Mouse (Mus musculus) lung, adult 18-20 months (tissue): Measurements from ENCODE around the gene Blvra.
A peak's percentile ranks its signal among the peaks of the same experiment; 100 is the strongest.
"Not testable (repeated sequence)": the region's sequence is repeated elsewhere in the genome, so short reads cannot be mapped to it uniquely, and the experiment has no call there.

ENCODE experiments used
- DNase-seq, 2 experiments: peaks; one replicate each; pipeline ENCODE4 v3.0.0; 2022; ENCODE audit warnings: mixed read lengths in 2 of 2

Gene Blvra

DNA sequence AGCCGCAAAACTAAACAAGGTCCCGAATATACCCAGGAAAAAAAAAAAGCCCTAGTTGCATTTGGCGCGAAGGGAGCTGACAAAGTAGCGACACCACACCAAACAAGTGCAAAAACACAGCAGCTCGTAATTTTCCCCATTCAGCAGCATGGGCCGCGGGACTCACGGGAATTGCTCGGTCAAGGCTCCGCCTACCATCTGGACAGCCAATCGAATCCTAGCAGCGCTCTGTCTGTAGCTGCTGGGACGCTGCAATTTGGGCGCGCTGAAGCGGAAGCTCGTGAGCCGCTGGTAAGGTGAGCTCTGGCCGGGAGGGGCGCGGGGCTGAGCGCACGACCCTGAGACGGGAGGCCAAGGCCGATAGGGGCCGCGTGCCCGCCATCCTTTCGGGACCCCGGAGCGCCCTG, at the start of gene Blvra:
Gene Blvra, plus strand, starts transcription at position 231 of the 407 bp plus-strand sequence.
- peak; percentile 91 for DNase-seq

DNA sequence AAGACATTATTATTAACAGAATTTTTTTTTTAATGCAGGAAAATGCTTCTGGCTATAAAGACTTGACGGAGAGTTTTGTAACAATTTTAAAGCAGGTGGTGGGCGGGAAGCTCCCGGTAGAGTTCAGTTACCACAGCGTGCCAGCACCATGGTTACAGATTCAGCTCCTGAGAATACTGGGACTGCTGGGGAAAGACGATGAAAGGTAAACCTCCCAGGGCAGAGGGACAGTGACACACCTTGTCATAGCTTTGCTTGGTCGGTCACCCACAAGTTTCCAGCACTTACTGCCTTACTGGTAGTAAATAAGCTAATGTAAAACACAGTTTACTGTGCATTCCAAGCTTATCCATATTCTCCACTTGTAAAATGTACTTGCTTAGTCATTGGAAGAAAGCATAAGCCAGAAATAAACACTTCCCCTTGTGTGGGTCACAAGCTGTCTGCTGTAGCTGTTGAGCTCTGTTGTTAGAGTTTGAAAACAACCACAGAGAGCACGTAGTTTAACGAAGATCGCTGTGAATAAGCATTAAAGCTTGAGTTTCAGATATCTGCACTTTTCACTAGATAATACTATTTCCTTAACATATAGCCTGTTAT, 35.4 kb upstream of the Blvra start:
- no peak for DNase-seq

DNA sequence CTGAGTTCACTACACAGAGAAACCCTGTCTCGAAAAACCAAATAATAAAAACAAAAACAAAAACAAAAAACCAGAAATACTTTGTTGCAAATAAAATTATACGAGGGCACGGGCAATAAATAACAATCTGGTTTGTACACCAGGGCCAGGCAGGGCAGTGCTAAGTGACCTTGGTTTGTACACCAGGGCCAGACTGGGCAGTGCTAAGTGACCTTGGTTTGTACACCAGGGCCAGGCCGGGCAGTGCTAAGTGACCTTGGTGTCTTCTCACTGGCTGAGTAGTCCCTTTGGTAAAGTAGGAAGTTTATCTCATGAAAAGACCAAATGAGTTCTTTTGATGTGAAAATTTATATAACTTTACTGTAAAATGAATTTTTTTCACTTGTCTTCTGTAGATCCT, 33.2 kb upstream of the Blvra start:
- no peak for DNase-seq

DNA sequence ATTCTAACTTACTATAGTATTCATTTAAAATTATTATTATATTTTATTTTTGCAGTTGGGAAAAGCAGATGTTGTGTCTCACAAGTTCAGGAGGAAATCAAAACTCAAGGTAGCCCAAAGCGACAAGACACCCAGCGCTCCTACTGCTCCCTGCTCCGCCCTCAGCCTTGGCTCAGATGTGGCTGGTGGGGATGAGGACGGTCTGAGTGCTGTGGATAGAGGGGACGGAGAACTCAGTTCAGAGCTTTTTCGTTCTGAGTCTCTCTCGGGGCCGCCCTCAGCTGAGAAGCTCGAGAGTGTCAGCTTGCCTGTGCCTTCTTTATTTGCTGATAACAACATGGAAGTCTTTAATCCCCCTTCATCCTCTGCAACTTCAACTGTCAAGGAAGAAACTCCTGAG, 9.0 kb upstream of the Blvra start:
- no peak for DNase-seq

DNA sequence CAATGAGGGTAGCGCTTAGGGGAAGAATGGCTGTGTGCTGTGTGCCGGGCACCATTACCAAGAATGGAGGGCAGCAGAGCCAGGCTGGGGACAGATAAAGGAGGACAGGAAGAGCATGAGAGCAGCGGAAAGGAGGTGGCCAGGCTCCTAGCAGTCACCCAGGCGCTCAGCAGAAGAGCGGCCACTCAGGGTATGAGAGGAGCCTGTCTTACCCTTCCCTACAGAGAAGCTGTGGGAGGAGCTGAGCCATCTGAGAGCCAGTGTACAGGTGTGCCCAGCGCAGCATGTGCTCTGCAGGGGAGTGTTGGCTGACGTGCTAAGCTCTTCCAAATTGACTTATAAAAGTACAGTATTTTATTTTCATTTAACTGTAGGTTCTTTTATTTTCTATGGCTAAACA, 1.7 kb upstream of the Blvra start:
- DNase-seq, result no peak

DNA sequence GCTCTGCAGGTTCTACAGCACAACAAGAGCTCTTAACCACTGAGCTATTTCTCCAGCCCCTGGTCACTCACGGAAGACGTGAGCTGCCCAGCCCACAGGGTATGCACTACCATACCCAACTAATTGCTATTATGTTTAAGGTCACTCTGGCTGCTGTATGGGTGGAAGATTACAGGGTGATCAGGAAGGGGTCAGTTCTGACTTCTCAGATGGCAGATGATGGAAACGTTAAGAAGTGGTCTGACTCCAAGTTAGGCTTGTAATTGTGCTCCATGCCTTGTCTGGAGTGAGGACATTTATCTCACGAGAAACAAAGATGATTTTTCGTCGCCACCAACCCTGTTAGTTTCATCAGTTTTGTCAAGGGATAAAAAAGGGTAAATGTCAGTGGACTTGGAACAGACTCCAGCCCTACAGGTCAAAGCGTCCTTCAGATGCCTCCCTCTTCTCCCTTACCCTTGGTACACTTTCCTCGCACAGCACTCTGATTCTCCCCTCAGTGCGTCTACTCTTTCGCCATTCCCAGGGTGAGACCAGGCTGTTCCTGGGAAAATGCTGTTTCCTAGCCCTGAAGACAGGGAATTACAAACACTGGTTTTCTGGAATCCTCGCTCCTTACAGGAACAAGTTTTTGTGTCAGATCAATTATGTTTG, 557 bp upstream of the Blvra start:
- DNase-seq, result no peak

DNA sequence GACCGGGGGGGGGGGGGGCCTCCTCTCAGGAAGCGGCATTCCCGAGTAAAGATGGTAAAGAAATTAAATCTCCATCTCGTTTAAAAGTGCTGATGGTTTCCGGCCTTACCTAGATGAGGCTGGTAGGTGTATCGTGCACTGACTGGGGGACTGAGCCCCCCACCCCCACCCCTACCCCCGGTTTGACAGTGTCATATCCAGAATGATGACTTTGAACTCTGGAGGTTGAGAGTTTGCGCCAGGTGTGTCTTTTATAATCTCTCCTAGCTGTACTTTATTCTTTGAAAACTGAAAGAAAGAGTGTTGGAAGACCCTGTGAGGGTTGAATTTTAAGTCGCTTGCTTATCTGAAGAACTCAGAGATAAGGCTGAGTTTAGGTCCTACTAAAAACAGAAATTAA, 414 bp downstream of the Blvra start:
- no peak for DNase-seq

DNA sequence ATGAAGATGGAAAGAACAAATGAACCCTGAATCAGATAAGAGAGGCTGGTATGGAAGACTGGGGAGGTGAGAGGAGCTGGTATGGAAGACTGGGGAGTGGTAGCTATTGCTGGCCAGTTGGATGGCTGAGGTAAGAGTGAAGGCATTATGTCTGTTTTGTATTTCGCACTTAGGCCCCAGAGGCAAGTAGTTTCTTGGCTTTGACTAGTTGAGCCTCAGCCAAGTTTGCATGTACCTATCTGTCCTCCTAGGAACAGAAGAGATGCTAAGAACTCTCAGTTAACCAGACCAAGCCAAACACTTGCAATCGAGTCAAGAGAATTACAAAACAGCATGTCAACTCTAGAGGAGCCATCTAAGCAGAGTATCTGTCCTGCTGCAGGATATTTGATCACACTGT, 3.7 kb downstream of the Blvra start:
- no peak for DNase-seq

DNA sequence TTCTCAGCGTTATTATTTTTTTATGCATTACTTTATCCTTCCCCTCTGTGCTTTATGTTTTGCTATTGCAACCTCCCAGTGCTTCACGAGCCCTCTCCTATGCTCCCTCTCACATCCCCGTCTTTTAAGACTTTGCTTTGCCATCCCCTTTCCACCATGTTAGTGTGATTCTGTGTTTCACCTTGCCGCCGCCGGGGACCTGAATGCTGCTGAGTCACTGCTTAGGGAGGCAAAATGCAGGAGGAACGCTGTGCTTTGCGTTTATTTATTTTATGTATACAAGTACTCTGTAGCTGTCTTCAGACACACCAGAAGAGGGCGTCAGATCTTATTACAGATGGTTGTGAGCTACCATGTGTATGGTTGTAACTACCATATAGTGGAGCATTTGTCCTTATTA, 7.1 kb downstream of the Blvra start:
- no peak for DNase-seq

DNA sequence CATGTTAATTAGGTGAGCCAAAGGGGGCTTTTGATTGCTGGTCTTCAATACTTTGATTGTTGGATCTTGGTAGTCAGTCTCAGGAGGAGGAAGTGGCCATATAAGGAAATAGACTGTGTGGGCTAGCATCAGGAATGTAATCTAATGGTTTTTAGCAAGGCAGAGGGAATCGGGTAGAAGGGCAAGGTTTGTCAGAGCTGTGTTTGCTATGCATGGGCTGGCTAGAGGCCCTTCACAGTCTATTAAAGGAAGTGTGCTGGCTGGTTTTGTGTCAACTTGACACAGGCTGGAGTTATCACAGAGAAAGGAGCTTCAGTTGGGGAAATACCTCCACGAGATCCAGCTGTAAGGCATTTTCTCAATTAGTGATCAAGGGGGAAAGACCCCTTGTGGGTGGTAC, 8.6 kb downstream of the Blvra start:
- DNase-seq, result peak in 1 of 2 experiments; percentile 8

DNA sequence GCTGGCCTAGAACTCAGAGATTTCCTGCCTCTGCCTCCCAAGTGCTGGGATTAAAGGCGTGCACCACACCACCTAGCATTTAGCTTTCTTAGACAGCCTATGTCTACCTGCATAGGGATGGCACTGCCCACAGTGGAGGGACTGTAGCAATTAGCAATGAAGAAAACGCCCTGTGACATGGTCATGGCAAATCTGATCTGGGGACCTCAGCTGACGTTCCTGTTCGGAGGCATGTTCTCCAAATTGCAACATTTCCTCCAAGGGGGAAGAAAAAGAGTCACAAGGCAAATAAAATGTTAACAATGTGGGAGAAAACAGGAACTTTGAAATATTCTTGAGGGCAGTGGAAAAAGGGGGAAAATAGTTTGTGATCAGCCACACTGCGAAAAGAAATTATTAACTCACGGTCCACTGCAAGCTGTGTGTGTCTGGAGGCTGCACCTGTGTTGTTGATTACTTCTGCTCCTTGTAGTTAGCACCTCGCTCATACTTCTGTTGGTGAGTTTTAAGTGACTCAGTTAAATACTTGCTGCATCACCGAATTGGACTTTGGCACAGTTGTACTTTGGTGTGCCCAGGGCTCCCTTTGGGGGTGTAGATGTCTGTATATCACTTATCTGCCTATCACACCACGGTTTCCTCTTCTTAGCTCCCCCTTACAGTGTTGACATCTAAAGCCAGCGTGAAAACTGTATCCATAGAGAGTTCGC, 9.6 kb downstream of the Blvra start:
- peak; percentile 22 to 28 for DNase-seq

DNA sequence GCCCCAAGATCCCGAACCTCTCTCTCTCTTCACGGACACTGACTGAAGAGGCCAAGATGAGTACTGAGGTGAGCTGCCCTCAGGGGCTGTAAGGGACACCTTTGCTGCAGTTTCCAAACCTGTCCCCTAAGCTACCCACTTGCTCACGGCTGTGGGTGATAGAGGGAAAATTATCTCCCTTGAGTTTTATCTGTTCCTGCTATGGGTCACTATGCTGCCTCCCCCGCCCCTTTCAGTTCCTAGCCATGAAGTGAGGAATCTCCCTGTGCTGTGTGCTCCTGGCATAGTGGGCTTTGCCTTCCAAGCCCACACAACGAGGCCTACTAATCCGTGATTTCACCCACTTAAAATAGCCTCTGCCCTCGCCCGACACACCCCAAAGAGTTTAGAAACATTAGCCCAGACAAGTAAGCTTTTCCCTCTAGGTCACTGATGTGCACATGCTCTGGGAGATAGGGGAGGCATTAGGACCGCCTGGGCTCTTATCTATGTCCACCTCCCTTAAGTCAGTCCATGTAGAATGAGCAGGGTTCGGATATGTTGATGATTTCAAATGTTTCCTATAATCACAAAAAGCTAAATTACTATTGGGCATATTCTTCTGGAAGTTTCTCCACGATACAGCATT, 10.2 kb downstream of the Blvra start:
- DNase-seq, result no peak

DNA sequence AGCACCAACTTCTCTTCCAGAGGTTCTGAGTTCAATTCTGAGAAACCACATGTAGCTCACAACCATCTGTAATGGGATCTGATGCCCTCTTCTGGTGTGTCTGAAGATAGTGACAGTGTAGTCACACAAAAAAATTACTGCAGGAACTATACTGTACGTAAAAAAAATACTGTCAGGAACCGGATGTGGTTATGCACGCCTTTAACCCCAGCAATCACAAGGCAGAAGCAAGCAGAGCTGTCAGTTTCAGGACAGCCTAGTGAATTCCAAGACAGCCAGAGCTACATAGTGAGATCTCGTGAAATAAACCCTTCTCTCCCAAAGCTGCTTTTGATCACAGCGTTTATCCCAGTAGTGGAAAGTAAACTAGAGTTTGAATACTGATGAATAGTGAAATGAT, 15.8 kb downstream of the Blvra start:
- DNase-seq, result no peak

DNA sequence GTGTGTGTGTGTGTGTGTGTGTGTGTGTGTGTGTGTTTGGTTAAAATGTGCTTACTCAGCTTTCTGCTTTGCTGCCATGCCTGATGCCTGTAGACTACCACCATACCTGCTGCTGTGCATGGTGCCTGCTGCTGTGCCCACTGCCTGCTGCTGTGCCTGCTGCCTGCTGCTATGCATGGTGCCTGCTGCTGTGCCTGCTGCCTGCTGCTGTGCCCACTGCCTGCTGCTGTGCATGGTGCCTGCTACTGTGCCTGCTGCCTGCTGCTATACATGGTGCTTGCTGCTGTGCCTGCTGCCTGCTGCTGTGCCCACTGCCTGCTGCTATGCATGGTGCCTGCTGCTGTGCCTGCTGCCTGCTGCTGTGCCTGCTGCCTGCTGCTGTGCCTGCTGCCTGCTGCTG, 19.7 kb downstream of the Blvra start:
- not testable (repeated sequence) for DNase-seq

DNA sequence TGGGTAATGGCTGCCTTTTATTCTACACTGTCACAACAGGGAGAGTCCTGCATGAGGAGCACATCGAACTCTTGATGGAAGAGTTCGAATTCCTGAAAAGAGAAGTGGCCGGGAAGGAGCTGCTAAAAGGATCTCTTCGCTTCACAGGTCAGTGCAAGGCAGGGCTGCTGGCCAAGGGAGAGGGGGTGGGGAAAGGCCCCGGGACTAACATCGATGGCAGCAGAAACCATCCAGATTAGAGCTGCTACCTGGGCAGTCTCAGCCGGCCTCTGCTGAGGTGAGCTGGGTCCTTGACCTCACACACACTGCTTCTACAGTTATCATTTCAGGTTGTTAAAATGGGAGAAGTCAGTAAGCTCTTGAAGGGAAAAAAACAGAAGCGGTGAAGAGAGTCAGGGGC, 21.5 kb downstream of the Blvra start:
- DNase-seq, result no peak

DNA sequence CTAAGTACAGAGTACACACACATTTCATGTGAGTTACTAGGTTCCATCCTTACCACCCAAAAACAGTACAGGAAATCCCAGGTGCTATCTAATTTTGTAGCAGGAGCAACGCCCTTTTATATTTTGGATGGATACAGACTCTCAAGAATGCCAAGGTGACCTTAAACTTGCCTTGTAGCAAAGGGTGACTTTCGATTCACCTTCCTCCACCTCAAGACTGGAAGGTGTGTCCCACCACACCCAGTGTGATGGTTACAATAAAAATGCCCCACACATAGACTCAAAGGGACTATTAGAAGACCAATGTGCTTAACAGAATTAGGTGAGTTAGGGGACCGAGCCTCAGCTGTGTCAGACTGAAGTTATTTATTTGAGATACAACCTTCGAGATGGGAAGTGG, 38.5 kb downstream of the Blvra start:
- no peak for DNase-seq

DNA sequence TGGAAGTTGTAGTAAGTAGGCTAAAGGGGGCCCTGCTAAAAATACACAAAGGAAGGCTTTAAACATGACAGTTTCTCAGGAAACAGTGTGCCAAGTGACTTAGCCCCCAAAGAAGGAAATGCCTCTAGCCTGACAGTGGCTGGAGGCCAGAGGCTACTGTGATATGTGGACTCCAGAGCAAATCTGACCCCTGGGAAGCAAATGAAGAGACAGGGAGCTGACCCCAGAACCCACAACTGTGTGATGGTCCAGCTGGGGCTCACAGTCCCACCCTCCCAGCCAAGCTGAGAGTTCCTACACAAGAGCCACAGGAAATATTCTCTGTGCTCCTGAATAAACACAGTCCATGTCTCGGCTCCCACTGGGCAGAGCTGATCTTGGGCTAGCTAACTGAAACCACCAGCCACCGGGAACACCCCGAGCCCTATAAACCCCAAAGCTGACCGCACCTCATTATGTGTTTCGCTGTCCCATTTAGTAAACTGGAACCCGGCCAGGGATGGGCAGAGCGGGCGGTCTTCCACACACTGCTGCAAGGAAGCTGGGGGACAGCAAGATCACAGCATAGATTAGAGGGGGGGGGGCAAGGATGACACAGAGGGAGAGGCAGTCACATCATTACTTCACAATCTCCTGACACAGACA, 51.2 kb downstream of the Blvra start:
- peak in 1 of 2 experiments; percentile 41 for DNase-seq

DNA sequence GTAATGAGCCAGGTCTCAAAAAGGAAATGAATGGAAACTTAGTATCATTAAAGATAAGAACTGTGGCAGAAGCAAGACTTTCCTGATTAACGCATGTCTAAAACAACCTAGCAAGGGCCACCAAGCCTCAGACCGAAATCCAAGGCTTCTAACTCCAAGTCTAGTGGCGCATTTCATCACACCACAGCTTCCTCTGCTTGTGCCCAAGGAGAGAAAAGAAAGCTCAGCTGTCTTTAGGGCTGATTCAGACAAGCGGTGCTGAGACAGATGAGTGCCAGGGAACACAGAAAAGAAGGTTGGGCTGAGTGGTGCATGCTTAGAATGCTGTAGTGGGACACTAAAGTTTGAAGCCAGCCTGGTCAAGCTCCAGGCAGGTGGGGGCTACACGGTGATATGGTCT, 58.5 kb downstream of the Blvra start:
- no peak for DNase-seq

DNA sequence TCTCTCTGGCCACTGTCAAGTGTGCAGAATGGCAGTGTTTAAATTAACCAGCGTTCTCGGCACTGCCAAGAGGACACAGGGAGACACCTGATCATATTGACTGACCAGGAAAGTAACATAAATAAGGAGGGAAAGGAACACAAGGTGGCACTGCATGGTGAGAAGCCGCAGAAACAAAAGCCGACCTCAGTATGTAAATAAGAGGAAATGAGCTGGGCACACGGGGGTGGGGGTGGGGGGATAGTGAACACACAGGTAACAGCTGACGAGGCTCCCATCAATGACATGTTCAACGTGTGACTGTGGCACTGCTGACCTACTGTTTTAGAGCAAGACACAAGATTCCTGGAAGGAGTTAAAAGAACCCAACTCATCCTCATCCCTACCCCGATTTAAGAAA, 60.9 kb downstream of the Blvra start:
- no peak for DNase-seq

DNA sequence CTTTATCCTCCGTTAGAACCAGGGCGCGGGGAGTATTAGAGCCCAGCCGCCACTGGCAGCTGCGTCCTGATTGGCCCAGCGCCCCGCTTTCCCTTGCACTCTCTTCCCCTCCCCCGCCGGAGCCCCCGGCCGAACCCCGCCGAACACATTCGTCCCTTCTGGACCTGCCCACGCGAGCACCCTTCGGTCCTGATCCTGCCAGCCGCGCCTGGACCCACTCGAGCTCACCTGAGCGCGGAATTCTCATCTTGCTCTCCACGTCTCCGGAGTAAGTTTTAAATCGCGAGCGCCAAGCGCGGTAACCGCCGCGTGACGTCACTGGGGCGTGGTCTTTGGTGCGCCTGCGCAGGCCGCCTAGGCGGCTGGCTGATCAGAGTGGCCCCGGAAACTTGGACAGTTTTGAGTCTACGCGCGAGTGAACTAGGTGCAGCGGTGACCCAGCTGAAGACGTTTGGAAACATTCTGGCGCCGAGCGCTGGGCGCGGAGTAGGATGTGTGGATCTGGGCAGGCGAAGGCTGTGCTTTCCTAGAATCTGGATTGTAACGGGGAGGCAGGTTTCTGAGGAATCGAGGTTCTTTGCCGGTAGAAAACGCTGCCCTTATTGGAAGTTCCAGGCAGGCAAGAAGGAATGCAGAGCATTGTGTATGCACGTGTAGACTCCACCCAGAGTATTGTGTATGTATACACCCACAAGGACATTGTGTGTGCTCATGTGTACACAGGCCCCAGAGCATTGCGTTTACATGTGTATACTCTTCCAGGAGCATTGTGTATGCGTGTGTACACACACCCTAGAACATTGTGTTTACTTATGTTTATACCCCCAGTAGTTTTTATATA, 63.4 kb downstream of the Blvra start, which contains the start of gene Ncaph:
Gene Ncaph, minus strand, starts transcription at position 334 of the 841 bp plus-strand sequence.
- DNase-seq, result peak; percentile 90 to 92

DNA sequence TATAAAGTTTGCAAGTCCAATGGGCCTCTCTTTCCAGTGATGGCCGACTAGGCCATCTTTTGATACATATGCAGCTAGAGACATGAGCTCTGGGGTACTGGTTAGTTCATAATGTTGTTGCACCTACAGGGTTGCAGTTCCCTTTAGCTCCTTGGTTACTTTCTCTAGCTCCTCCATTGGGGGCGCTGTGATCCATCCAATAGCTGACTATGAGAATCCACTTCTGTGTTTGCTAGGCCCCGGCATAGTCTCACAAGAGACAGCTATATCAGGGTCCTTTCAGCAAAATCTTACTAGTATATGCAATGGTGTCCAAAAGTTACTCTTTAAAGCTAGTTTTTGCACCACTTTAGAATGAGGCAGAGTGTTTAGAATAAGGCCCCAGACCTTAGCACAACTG, 64.8 kb downstream of the Blvra start:
- DNase-seq, result not testable (repeated sequence)

DNA sequence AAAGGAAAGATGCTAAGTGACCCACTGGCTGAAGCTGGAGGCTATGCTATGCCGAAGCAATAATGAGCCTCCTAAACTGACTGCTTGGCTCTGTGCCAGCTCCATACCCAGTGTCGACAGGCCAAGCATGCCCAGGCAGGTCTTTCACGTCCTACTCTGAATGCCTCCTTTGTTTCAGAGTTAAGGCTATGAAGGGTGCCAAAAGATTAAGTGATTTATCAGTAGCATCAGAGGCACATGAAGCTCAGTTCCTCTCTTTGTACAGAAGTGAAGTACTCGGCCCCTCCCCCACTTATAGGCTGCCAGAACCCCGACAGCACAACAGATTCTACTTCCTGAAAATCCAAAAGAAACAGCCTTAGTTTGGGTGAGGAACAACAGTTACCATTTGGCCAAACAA, 66.5 kb downstream of the Blvra start:
- peak; percentile 54 to 69 for DNase-seq
